Mouse (Mus musculus): ENCODE measurements at regions not wholly inside any gene's neighbourhood (a gene's known extent, or its start where the extent isn't known, plus 50 kb on each side); places are given as distances from the start of the nearest gene placed in this dataset.

- no peak for TF ChIP-seq POLR2A (IDR thresholded peaks at IDR 0.05; ENCODE audit: control insufficient read depth, extremely low read depth, insufficient read depth, low read length, poor library complexity)
- no peak for TF ChIP-seq CTCF (IDR thresholded peaks at IDR 0.05; ENCODE audit: borderline replicate concordance, control insufficient read depth, extremely low read depth, insufficient read depth, low read length, poor library complexity)
These were observed 76.9 kb upstream of the Syt13 start for GRCm38 (mm10) chr2:92838012-92838411.

Data from thymus, adult 2 months (tissue).